Mouse (Mus musculus): ENCODE results near the gene Tuba4a. TPM values are rescaled to one million over a fixed set of nuclear protein-coding genes. Genes with fewer than 3 reads are reported as not detected.

Tuba4a gene
- total RNA-seq (2021): 1,000 to 10,000 TPM in 1 of 2 experiments, 100 to 1,000 TPM in 1; 973 to 1,125 TPM
- long read RNA-seq, experiment 1, transcript Tuba4a-202 (4 exons, 2,840 nt): major isoform, 153 of 247 reads
- long read RNA-seq, experiment 1, partial matches to known transcripts: 18 of 247 reads
- long read RNA-seq, experiment 1, other reads (novel, unspliced or antisense): 75 of 247 reads
- long read RNA-seq, experiment 2, transcript Tuba4a-202 (4 exons, 2,840 nt): major isoform, 84 of 181 reads
- long read RNA-seq, experiment 2, partial matches to known transcripts: 11 of 181 reads
- long read RNA-seq, experiment 2, other reads (novel, unspliced or antisense): 86 of 181 reads

GRCm38 (mm10) chr1:75219531-75219930 lies at the start of gene Tuba4a:
Gene Tuba4a, minus strand, starts transcription at chr1:75219865.
- DNase-seq: no peak

GRCm38 (mm10) chr1:75264091-75264880 lies 44.6 kb upstream of the Tuba4a start, which contains the start of gene Ptprn:
Gene Ptprn, minus strand, starts transcription at chr1:75264502.
- DNase-seq: no peak

GRCm38 (mm10) chr1:75262969-75263951 lies 43.6 kb upstream of the Tuba4a start:
- DNase-seq: peak in 1 of 2 experiments; percentile 79

- DNase-seq: no peak
These were observed 41.6 kb upstream of the Tuba4a start for GRCm38 (mm10) chr1:75261278-75261677.

- no peak for DNase-seq
These were observed 35.9 kb upstream of the Tuba4a start for GRCm38 (mm10) chr1:75255516-75256046.

GRCm38 (mm10) chr1:75254625-75255013 lies 35.0 kb upstream of the Tuba4a start:
- no peak for DNase-seq

- peak; percentile 78 to 95 for DNase-seq
These were observed 34.4 kb upstream of the Tuba4a start for GRCm38 (mm10) chr1:75253849-75254624.

- no peak for DNase-seq
These were observed 33.4 kb upstream of the Tuba4a start for GRCm38 (mm10) chr1:75253029-75253428.

- no peak for DNase-seq
These were observed 32.6 kb upstream of the Tuba4a start for GRCm38 (mm10) chr1:75252308-75252707.

- peak; percentile 83 to 85 for DNase-seq
These were observed 31.7 kb upstream of the Tuba4a start for GRCm38 (mm10) chr1:75251112-75251970.

GRCm38 (mm10) chr1:75250498-75250897 lies 30.8 kb upstream of the Tuba4a start:
- no peak for DNase-seq

- peak; percentile 77 to 85 for DNase-seq
These were observed 28.5 kb upstream of the Tuba4a start for GRCm38 (mm10) chr1:75248041-75248772.

GRCm38 (mm10) chr1:75247071-75247930 lies 27.6 kb upstream of the Tuba4a start:
- peak in 1 of 2 experiments; percentile 25 for DNase-seq

GRCm38 (mm10) chr1:75244836-75245235 lies 25.2 kb upstream of the Tuba4a start:
- peak; percentile 50 to 69 for DNase-seq

- no peak for DNase-seq
These were observed 24.6 kb upstream of the Tuba4a start for GRCm38 (mm10) chr1:75244175-75244826.

- DNase-seq: no peak
These were observed 23.7 kb upstream of the Tuba4a start for GRCm38 (mm10) chr1:75243411-75243810.

GRCm38 (mm10) chr1:75239591-75239990 lies 19.9 kb upstream of the Tuba4a start:
- peak; percentile 70 for DNase-seq

All from heart, adult 18-20 months (tissue).